Mouse (Mus musculus) C2C12 (cell line): ENCODE measurements around the gene Clstn2. TPM values are rescaled to one million over a fixed set of nuclear protein-coding genes. Genes with fewer than 3 reads are reported as not detected.

Source experiments
- H3K27me3 ChIP-seq: one replicate; pipeline ENCODE4 v1.6.1; 2011; ENCODE audit not compliant: control insufficient read depth, insufficient read depth, insufficient read length
- H3K36me3 ChIP-seq: one replicate; pipeline ENCODE4 v1.6.1; 2011; ENCODE audit not compliant: control insufficient read depth, insufficient read depth
- H3K4me3 ChIP-seq: one replicate; pipeline ENCODE4 v1.5.1; 2011; ENCODE audit warnings: mild to moderate bottlenecking, control low read depth; ENCODE audit not compliant: poor library complexity, insufficient read depth, severe bottlenecking
- H3K79me2 ChIP-seq: one replicate; pipeline ENCODE4 v1.6.1; 2011; ENCODE audit not compliant: control insufficient read depth, insufficient read depth
- H3K79me3 ChIP-seq: one replicate; pipeline ENCODE4 v1.6.1; 2011; ENCODE audit warnings: low read depth, control low read depth
- H3ac ChIP-seq: one replicate; pipeline ENCODE3; 2011; ENCODE audit warnings: low read depth; ENCODE audit not compliant: control insufficient read depth, insufficient read length
- CEBPB ChIP-seq: IDR thresholded peaks from one replicate; pipeline ENCODE4 v1.6.1; 2011; ENCODE audit warnings: low read depth, mild to moderate bottlenecking, control low read depth, moderate library complexity
- CTCF ChIP-seq: IDR thresholded peaks from one replicate; pipeline ENCODE4 v1.5.1; 2011; ENCODE audit not compliant: control insufficient read depth, insufficient read depth, insufficient read length
- FOSL1 ChIP-seq: IDR thresholded peaks from one replicate; pipeline ENCODE4 v1.8.0; 2011; ENCODE audit warnings: mild to moderate bottlenecking, low read length; ENCODE audit not compliant: poor library complexity, insufficient read depth, severe bottlenecking
- MAX ChIP-seq: IDR thresholded peaks from one replicate; pipeline ENCODE4 v1.6.1; 2011; ENCODE audit warnings: mild to moderate bottlenecking, control low read depth
- MYOD1 ChIP-seq: IDR thresholded peaks from one replicate; pipeline ENCODE4 v1.6.1; 2011; ENCODE audit warnings: low read depth; ENCODE audit not compliant: control insufficient read depth, insufficient read length
- MYOG ChIP-seq: IDR thresholded peaks from one replicate; pipeline ENCODE4 v1.6.1; 2011; ENCODE audit not compliant: control insufficient read depth, insufficient read length; ENCODE audit errors: extremely low read depth
- USF1 ChIP-seq: IDR thresholded peaks from one replicate; pipeline ENCODE4 v1.6.1; 2011; ENCODE audit warnings: low read depth, mild to moderate bottlenecking, control low read depth, moderate library complexity
- polyA plus RNA-seq: library from polyadenylated mRNA; unstranded; fragments of >200 nt; fragmentation: generic; extraction: Trizol; gene quantifications from one replicate; pipeline ENCODE4 v1.2.1, GENCODE M21; 2012; ENCODE audit warnings: missing spikeins

Clstn2 gene
- polyA plus RNA-seq, 1 experiment, result 0.01 TPM

- no peaks in the 10 kb centered on the region for H3K79me3 ChIP-seq
- H3K36me3 ChIP-seq, result no peaks in the 10 kb centered on the region
- no peak overlapping the region for H3K4me3 ChIP-seq
- no peaks in the 10 kb centered on the region for H3K79me2 ChIP-seq
- no peak for TF ChIP-seq USF1
- no peak for TF ChIP-seq CEBPB
- TF ChIP-seq FOSL1, result no peak
- no peak for TF ChIP-seq CTCF
- no peak for TF ChIP-seq MYOD1
- TF ChIP-seq MAX, result no peak
- no peak for TF ChIP-seq MYOG
- no peak overlapping the region for H3ac ChIP-seq
- H3K27me3 ChIP-seq, result no peaks in the 10 kb centered on the region
Measured at GRCm38 (mm10) chr9:97514639-97515038, 518.3 kb downstream of the Clstn2 start.

- no peak for TF ChIP-seq FOSL1
- TF ChIP-seq CTCF, result no peak
- TF ChIP-seq USF1, result no peak
- no peak for TF ChIP-seq MAX
- no peak for TF ChIP-seq CEBPB
- TF ChIP-seq MYOD1, result no peak
- Histone ChIP-seq H3K4me3 (no peak overlapping the region), H3K36me3 (no peaks in the 10 kb centered on the region), H3ac (no peak overlapping the region), H3K79me2 (no peaks in the 10 kb centered on the region), H3K27me3 (no peaks in the 10 kb centered on the region), H3K79me3 (no peaks in the 10 kb centered on the region)
Measured at GRCm38 (mm10) chr9:97512282-97512850, 520.6 kb downstream of the Clstn2 start.

GRCm38 (mm10) chr9:97501416-97501815, 531.6 kb downstream of the Clstn2 start:
- Histone ChIP-seq H3K36me3 (no peaks in the 10 kb centered on the region), H3K79me2 (no peaks in the 10 kb centered on the region), H3K4me3 (no peak overlapping the region), H3K27me3 (no peaks in the 10 kb centered on the region), H3ac (no peak overlapping the region), H3K79me3 (no peaks in the 10 kb centered on the region)
- no peak for TF ChIP-seq CEBPB
- TF ChIP-seq CTCF, result no peak
- no peak for TF ChIP-seq MYOD1
- TF ChIP-seq FOSL1, result no peak
- no peak for TF ChIP-seq MYOG
- no peak for TF ChIP-seq USF1
- TF ChIP-seq MAX, result no peak

GRCm38 (mm10) chr9:97495056-97495455, 537.9 kb downstream of the Clstn2 start:
- H3K36me3 ChIP-seq, result no peaks in the 10 kb centered on the region
- H3K79me2 ChIP-seq, result no peaks in the 10 kb centered on the region
- no peaks in the 10 kb centered on the region for H3K27me3 ChIP-seq
- no peak overlapping the region for H3K4me3 ChIP-seq
- H3ac ChIP-seq, result no peak overlapping the region
- TF ChIP-seq MAX (no peak), FOSL1 (no peak)
- no peaks in the 10 kb centered on the region for H3K79me3 ChIP-seq

- H3K79me3 ChIP-seq, result no peaks in the 10 kb centered on the region
- TF ChIP-seq MYOD1 (no peak), CTCF (no peak), CEBPB (no peak), FOSL1 (no peak)
- H3K4me3 ChIP-seq, result no peak overlapping the region
- no peak overlapping the region for H3ac ChIP-seq
- no peaks in the 10 kb centered on the region for H3K27me3 ChIP-seq
- no peaks in the 10 kb centered on the region for H3K79me2 ChIP-seq
- no peaks in the 10 kb centered on the region for H3K36me3 ChIP-seq
Measured at GRCm38 (mm10) chr9:97491626-97492025, 541.4 kb downstream of the Clstn2 start.

GRCm38 (mm10) chr9:97490591-97491176, 542.3 kb downstream of the Clstn2 start:
- Histone ChIP-seq H3K79me2 (no peaks in the 10 kb centered on the region), H3K79me3 (no peaks in the 10 kb centered on the region), H3ac (no peak overlapping the region), H3K36me3 (no peaks in the 10 kb centered on the region), H3K4me3 (no peak overlapping the region), H3K27me3 (no peaks in the 10 kb centered on the region)
- TF ChIP-seq USF1 (no peak), FOSL1 (no peak), MYOG (no peak), CEBPB (no peak), CTCF (no peak), MYOD1 (no peak), MAX (no peak)
